Mouse (Mus musculus) ES-E14 (cell line): ENCODE measurements at regions not wholly inside any gene's neighbourhood (a gene's known extent, or its start where the extent isn't known, plus 50 kb on each side); places are given as distances from the start of the nearest gene placed in this dataset.

Experiments
- CHD2 ChIP-seq: IDR thresholded peaks from 2 replicates; pipeline ENCODE4 v1.6.1; 2014; ENCODE audit warnings: mild to moderate bottlenecking, low read depth, low read length, inconsistent platforms
- HCFC1 ChIP-seq: IDR thresholded peaks from 2 replicates; pipeline ENCODE4 v1.6.1; 2012; ENCODE audit warnings: low read length, inconsistent platforms, borderline replicate concordance; ENCODE audit not compliant: insufficient read depth
- MAFK ChIP-seq: IDR thresholded peaks from 2 replicates; pipeline ENCODE4 v1.6.1; 2014; ENCODE audit warnings: mild to moderate bottlenecking, low read depth, low read length, inconsistent platforms; ENCODE audit not compliant: insufficient read depth
- ZC3H11A ChIP-seq: IDR thresholded peaks from 2 replicates; pipeline ENCODE4 v1.6.1; 2012; ENCODE audit warnings: low read depth, mild to moderate bottlenecking, inconsistent platforms, low read length, borderline replicate concordance
- ZNF384 ChIP-seq: IDR thresholded peaks from 2 replicates; pipeline ENCODE4 v1.6.1; 2012; ENCODE audit warnings: low read depth, low read length, inconsistent platforms

DNA sequence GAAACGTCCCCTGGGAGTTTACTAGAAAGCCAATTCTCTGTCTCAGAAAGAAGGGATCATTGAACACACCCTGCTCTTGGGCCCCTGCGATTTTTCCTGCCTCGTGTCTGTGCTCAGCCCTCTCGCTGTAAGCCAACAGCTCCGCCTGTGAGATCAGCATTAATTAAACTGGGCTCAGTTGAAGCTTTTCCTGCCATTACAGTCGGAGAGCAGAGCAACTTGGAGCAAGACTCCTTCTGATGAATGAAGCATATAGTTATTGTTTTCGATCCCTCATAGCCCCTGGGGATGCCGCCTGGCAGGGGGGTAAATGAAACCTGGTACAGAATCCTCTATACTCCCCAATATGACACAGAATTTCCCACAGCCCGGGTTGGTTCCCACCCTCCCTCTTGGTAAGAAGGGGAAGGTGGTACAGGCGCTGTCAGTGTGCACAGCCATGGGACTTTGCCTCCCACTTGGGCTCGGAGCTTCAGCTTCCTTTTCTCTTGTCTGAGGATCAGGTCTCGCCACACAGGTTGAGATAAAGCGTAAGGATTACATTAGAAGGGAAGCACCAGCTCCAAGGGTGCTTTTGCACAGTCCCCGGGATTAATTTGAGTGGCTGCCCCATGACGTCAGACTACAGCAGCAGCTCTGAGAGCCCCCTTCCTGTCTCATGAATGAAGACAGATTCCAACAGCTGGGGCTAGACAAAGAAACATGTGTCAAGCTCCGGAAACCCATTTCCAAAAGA, 257.1 kb downstream of the Mycn start:
- TF ChIP-seq ZC3H11A: no peak
- no peak for TF ChIP-seq CHD2
- TF ChIP-seq MAFK: no peak
- no peak for TF ChIP-seq HCFC1
- TF ChIP-seq ZNF384: no peak
